Mouse (Mus musculus) intestine, embryonic 16.5 days (tissue): ENCODE data around the gene Abca3. TPM values are rescaled to one million over a fixed set of nuclear protein-coding genes. Genes with fewer than 3 reads are reported as not detected.
"Not testable (repeated sequence)": the region's sequence is repeated elsewhere in the genome, so short reads cannot be mapped to it uniquely, and the experiment has no call there.

Experiments used
- ATAC-seq: fragments of 200-750 bp; cut with Nextera tagmentation; 2 replicates; pipeline ENCODE4 v1.8.0; 2017; ENCODE audit warnings: moderate TSS enrichment, moderate library complexity
- H3K27ac ChIP-seq: fragments of 300-500 bp; sonication (generic); 2 replicates; pipeline ENCODE4 v1.5.1; 2014; ENCODE audit warnings: mild to moderate bottlenecking, low read length
- H3K27me3 ChIP-seq: fragments of 300-500 bp; sonication (generic); replicated peaks from 2 replicates; pipeline ENCODE4 v1.6.1; 2014; ENCODE audit warnings: low read length, control low read depth, mixed read lengths; ENCODE audit not compliant: control insufficient read depth, insufficient read depth
- H3K36me3 ChIP-seq: fragments of 300-500 bp; sonication (generic); 2 replicates; pipeline ENCODE4 v1.6.1; 2014; ENCODE audit warnings: low read length, control low read depth; ENCODE audit not compliant: control insufficient read depth, insufficient read depth
- H3K4me1 ChIP-seq: fragments of 300-500 bp; sonication (generic); 2 replicates; pipeline ENCODE4 v1.6.1; 2014; ENCODE audit warnings: low read length, control low read depth, mixed read lengths; ENCODE audit not compliant: control insufficient read depth, insufficient read depth
- H3K4me2 ChIP-seq: fragments of 300-500 bp; sonication (generic); 2 replicates; pipeline ENCODE4 v1.6.1; 2014; ENCODE audit warnings: low read depth, low read length, control low read depth
- H3K4me3 ChIP-seq: fragments of 300-500 bp; sonication (generic); 2 replicates; pipeline ENCODE4 v1.5.1; 2014; ENCODE audit warnings: mild to moderate bottlenecking, low read length
- H3K9ac ChIP-seq: fragments of 300-500 bp; sonication (generic); 2 replicates; pipeline ENCODE4 v1.6.1; 2014; ENCODE audit warnings: low read depth, low read length
- H3K9me3 ChIP-seq: fragments of 300-500 bp; sonication (generic); 2 replicates; pipeline ENCODE4 v1.6.1; 2016; ENCODE audit warnings: low read length, control low read depth; ENCODE audit not compliant: control insufficient read depth
- WGBS: fragments of 180-500 bp; shearing (Covaris S2); extraction: QIAGEN DNeasy Blood & Tissue Kit; methylation state at CpG from one replicate; pipeline ENCODE4 v1.1.7; 2014; 5-methylcytosine and 5-hydroxymethylcytosine counted together
- polyA plus RNA-seq: library from polyadenylated mRNA; unstranded; fragments of >200 nt; fragmentation: Nextera tagmentation; extraction: Ambion mirVana; gene quantifications from 2 replicates; pipeline ENCODE4 v1.2.1, GENCODE M21; 2015

The Abca3 gene
- polyA plus RNA-seq, 1 experiment from 2014 or later: 9.6 TPM

- Histone ChIP-seq H3K9me3 (no peaks in the 10 kb centered on the region), H3K4me3 (no peak within 1 kb of the TSS), H3K4me2 (no peak within 1 kb of the TSS), H3K36me3 (peaks cover 37% of the 10 kb centered on the region), H3K27me3 (no peaks in the 10 kb centered on the region), H3K9ac (no peak within 1 kb of the TSS), H3K4me1 (no peaks in the 10 kb centered on the region), H3K27ac (no peak within 1 kb of the TSS)
- 81% methylated on average over 7 of the region's 7 CpGs for WGBS
- no peak for ATAC-seq
Observed at GRCm38 (mm10) chr17:24442632-24443155, 90.9 kb downstream of the Abca3 start, which contains the start of gene Dnase1l2. Gene Dnase1l2, minus strand, starts transcription at chr17:24443105.

- 88% methylated on average over 4 of the region's 4 CpGs for WGBS
- H3K4me2 ChIP-seq: no peak overlapping the region
- no peak overlapping the region for H3K9ac ChIP-seq
- no peaks in the 10 kb centered on the region for H3K4me1 ChIP-seq
- no peak overlapping the region for H3K27ac ChIP-seq
- no peaks in the 10 kb centered on the region for H3K27me3 ChIP-seq
- no peak overlapping the region for H3K4me3 ChIP-seq
- H3K36me3 ChIP-seq: peaks cover 37% of the 10 kb centered on the region
- H3K9me3 ChIP-seq: no peaks in the 10 kb centered on the region
- no peak for ATAC-seq
Observed at GRCm38 (mm10) chr17:24443409-24443808, 91.7 kb downstream of the Abca3 start.

- Histone ChIP-seq H3K36me3 (peaks cover 30% of the 10 kb centered on the region), H3K4me3 (no peak overlapping the region), H3K4me2 (no peak overlapping the region), H3K27ac (no peak overlapping the region), H3K4me1 (no peaks in the 10 kb centered on the region), H3K9ac (no peak overlapping the region), H3K27me3 (no peaks in the 10 kb centered on the region), H3K9me3 (no peaks in the 10 kb centered on the region)
- ATAC-seq: no peak
- 93% methylated on average over 8 of the region's 8 CpGs for WGBS
Observed at GRCm38 (mm10) chr17:24446590-24446989, 94.8 kb downstream of the Abca3 start.

DNA sequence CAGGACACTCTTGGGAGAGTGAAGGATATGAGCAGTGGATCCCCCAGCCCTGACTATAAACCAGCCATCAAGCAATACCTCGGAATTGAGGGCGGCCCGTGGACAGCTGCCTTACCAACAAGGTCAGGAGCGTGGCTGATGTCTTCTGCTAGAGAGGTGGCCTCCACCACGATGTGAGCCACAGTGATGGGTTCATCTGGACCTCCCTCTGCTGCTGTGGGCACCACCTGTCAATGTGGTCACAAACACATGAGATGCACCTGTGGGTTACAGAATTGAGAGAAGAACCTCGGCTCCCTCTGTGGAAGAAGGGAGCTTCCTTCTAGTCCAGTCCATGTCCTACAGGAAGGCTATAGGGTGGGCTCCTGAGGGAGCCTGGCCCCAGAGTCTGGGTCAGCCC lies 97.8 kb downstream of the Abca3 start:
- Histone ChIP-seq H3K27me3 (no peaks in the 10 kb centered on the region), H3K4me3 (no peak overlapping the region), H3K4me2 (no peak overlapping the region), H3K9me3 (no peaks in the 10 kb centered on the region), H3K27ac (no peak overlapping the region), H3K36me3 (peaks cover 20% of the 10 kb centered on the region), H3K4me1 (peaks cover 7% of the 10 kb centered on the region; the same call in 1 of the 2 replicates), H3K9ac (no peak overlapping the region)
- WGBS: 88% methylated on average over 6 of the region's 6 CpGs
- ATAC-seq: no peak

DNA sequence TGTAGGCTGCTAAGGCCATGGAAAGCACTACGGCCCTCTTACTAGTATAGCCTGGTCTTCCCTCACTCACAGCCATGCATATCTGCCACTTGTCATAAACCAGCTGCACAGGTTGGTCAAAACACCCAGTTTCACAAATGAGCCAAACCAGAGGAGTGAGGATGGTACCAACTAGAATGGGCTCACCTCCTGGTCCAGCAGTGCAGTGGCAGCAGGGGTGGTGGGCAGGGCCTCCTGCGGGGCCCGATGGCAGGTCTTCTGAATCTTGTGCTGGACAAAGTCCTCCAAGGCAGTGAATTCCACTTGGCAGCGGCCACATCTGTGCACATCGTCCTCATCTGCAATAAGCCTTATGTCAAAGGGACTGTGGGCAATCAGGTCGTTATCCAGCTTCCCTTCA lies 99.5 kb downstream of the Abca3 start:
- H3K36me3 ChIP-seq: peaks cover 11% of the 10 kb centered on the region
- H3K9me3 ChIP-seq: no peaks in the 10 kb centered on the region
- H3K4me3 ChIP-seq: no peak overlapping the region
- no peak overlapping the region for H3K9ac ChIP-seq
- H3K27me3 ChIP-seq: no peaks in the 10 kb centered on the region
- no peak for ATAC-seq
- no peak overlapping the region for H3K27ac ChIP-seq
- peaks cover 10% of the 10 kb centered on the region; the same call in 1 of the 2 replicates for H3K4me1 ChIP-seq
- H3K4me2 ChIP-seq: no peak overlapping the region
- 90% methylated on average over 6 of the region's 6 CpGs for WGBS

GRCm38 (mm10) chr17:24453372-24453771 lies 101.6 kb downstream of the Abca3 start:
- no peaks in the 10 kb centered on the region for H3K27me3 ChIP-seq
- H3K4me1 ChIP-seq: peaks cover 10% of the 10 kb centered on the region; the same call in 1 of the 2 replicates
- no peak overlapping the region for H3K4me2 ChIP-seq
- H3K36me3 ChIP-seq: 0 out of 2 replicates have a peak, but pooled peaks cover 3% of the 10 kb centered on the region
- H3K9me3 ChIP-seq: no peaks in the 10 kb centered on the region
- H3K4me3 ChIP-seq: no peak overlapping the region
- 76% methylated on average over 2 of the region's 2 CpGs for WGBS
- H3K27ac ChIP-seq: no peak overlapping the region; the same call in 1 of the 2 replicates
- ATAC-seq: no peak
- H3K9ac ChIP-seq: no peak overlapping the region

DNA sequence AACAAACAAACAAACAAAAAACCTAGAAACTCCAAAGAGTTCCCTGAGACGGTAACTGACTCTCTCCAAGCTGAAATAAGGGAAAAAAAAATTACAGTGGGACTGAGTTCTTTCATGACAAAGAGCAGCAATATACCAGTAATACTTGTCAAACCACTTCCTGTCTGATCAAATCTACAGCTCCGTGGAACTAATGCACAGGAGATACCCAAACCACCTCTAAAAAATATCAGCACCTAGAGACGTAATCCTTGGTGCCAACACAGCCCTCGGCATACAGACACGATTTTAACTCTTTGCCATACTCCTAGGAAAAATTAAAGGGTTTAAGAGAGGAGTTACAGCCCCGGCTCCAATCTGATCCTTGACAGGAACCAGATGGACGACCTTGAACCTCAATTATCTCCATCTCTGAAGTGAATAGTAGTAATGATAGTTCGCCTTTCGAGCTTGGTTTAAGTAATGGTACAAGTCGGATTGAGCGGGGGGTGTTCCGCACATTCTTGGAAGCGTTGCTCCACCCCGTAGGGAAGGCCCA lies 102.5 kb downstream of the Abca3 start:
- H3K9me3 ChIP-seq: no peaks in the 10 kb centered on the region
- peak; percentile 6; the same call in 1 of the 2 replicates for ATAC-seq
- H3K27me3 ChIP-seq: no peaks in the 10 kb centered on the region
- H3K27ac ChIP-seq: peak overlapping the region; percentile 97
- H3K4me1 ChIP-seq: peaks cover 10% of the 10 kb centered on the region; the same call in 1 of the 2 replicates
- H3K4me2 ChIP-seq: peak overlapping the region; percentile 77
- peak overlapping the region; percentile 78 for H3K4me3 ChIP-seq
- 2% methylated on average over 14 of the region's 14 CpGs for WGBS
- H3K9ac ChIP-seq: peak overlapping the region; percentile 90
- H3K36me3 ChIP-seq: no peaks in the 10 kb centered on the region

DNA sequence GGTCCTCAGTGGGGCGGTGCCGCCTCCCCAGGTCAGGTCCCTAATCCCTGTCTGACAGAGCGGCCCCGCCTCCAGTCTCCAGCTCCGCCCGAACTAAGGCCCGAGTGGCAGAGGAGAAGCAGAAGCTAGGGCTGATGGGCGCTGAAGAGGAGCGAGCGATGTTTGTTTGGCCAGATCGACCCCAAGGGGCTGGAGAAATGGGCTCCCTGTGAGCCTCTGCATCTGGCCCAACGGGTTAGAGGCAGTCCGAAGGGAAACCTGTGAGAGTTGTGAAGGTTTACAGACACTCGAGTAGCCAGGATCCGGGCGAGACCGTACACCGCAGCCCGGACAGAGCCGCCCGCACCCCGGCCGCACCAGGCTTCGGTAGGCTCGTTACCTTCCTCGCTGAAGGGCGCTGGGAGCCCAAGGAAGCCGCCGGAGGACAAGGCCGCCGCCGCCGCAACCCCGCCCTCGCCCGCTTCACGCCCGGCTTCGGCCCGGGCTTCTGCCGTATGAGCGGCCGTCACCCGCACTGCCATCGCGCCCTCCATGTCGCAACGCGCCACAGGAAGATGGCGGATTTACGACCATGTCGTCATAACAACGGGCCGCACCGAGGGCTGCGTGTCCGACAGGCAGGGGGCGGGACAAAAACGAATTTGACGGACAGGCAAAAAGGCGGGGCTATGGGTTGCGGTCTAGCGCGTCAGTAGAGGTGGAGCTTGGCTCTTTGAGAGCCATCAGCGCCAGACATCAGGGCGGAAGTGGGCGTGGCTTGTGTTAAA lies 103.2 kb downstream of the Abca3 start:
- peak overlapping the region; percentile 97 for H3K27ac ChIP-seq
- ATAC-seq: peak; percentile 95
- H3K27me3 ChIP-seq: no peaks in the 10 kb centered on the region
- H3K4me2 ChIP-seq: peak overlapping the region; percentile 77
- peak overlapping the region; percentile 90 for H3K9ac ChIP-seq
- peak overlapping the region; percentile 78 for H3K4me3 ChIP-seq
- H3K36me3 ChIP-seq: no peaks in the 10 kb centered on the region
- peaks cover 10% of the 10 kb centered on the region; the same call in 1 of the 2 replicates for H3K4me1 ChIP-seq
- no peaks in the 10 kb centered on the region for H3K9me3 ChIP-seq
- under 1% methylated on average over 67 of the region's 67 CpGs for WGBS

DNA sequence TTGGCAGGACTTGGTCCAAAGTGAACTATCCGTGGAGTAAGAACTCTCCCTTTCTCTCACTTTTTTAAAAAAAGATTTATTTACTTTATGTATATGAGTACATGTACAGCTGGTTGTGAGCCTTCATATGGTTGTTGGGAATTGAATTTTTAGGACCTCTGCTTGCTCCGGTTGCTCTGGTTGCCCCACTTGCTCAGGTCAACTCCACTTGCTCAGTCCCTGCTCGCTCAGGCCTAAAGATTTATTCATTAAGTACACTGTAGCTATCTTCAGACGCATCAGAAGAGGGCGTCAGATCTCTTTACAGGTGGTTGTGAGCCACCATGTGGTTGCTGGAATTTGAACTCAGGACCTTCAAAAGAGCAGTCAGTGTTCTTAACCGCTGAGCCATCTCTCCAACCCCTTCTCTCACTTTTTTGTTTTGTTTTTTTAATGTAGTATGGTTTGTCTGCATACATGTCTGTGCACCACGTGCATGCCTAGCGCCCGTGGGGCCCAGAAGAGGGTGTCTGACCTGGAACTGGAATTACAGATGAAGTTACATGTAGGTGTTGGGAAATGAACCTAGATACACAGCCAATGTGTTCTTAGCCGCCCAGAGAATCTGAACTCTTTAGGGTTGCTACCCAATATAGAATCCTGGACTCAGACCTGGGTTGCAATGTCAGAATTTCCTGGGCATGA lies 103.9 kb downstream of the Abca3 start:
- not testable (repeated sequence) for H3K27me3 ChIP-seq, H3K36me3 ChIP-seq, H3K9me3 ChIP-seq, H3K4me1 ChIP-seq, H3K9ac ChIP-seq
- Histone ChIP-seq H3K4me3 (peak overlapping the region; percentile 6; the same call in 1 of the 2 replicates), H3K4me2 (peak overlapping the region; percentile 39; the same call in 1 of the 2 replicates), H3K27ac (0 out of 2 replicates have a peak overlapping the region, but pooled peaks have one; percentile 23)
- peak; percentile 32 for ATAC-seq
- 49% methylated on average over 10 of the region's 10 CpGs for WGBS
